Mouse (Mus musculus) layer of hippocampus, adult 11-12 months (tissue): ENCODE results near the gene F2rl1.

ENCODE experiments used
- DNase-seq: peaks from one replicate; pipeline ENCODE4 v3.0.0; 2022; ENCODE audit warnings: low spot score

The F2rl1 gene

GRCm38 (mm10) chr13:95524674-95525491 lies at the start of gene F2rl1:
Gene F2rl1, minus strand, starts transcription at chr13:95525227.
- no peak for DNase-seq

GRCm38 (mm10) chr13:95570877-95571276 lies 45.9 kb upstream of the F2rl1 start:
- DNase-seq: no peak

GRCm38 (mm10) chr13:95569326-95569725 lies 44.3 kb upstream of the F2rl1 start:
- no peak for DNase-seq

GRCm38 (mm10) chr13:95568336-95568735 lies 43.3 kb upstream of the F2rl1 start:
- no peak for DNase-seq

- DNase-seq: no peak
Observed at GRCm38 (mm10) chr13:95566841-95567551, 42.0 kb upstream of the F2rl1 start.

- peak; percentile 76 for DNase-seq
Observed at GRCm38 (mm10) chr13:95563693-95564092, 38.7 kb upstream of the F2rl1 start.

- peak; percentile 42 for DNase-seq
Observed at GRCm38 (mm10) chr13:95563066-95563610, 38.1 kb upstream of the F2rl1 start.

GRCm38 (mm10) chr13:95557326-95557725 lies 32.3 kb upstream of the F2rl1 start:
- DNase-seq: no peak

GRCm38 (mm10) chr13:95553885-95554492 lies 29.0 kb upstream of the F2rl1 start:
- no peak for DNase-seq

GRCm38 (mm10) chr13:95550636-95551370 lies 25.8 kb upstream of the F2rl1 start:
- no peak for DNase-seq

- no peak for DNase-seq
Observed at GRCm38 (mm10) chr13:95549421-95549820, 24.4 kb upstream of the F2rl1 start.

- no peak for DNase-seq
Observed at GRCm38 (mm10) chr13:95548856-95549255, 23.8 kb upstream of the F2rl1 start.

GRCm38 (mm10) chr13:95548291-95548789 lies 23.3 kb upstream of the F2rl1 start:
- no peak for DNase-seq

GRCm38 (mm10) chr13:95547090-95547611 lies 22.1 kb upstream of the F2rl1 start:
- DNase-seq: no peak

GRCm38 (mm10) chr13:95546251-95546650 lies 21.2 kb upstream of the F2rl1 start:
- no peak for DNase-seq

GRCm38 (mm10) chr13:95545729-95546186 lies 20.7 kb upstream of the F2rl1 start:
- no peak for DNase-seq

GRCm38 (mm10) chr13:95538021-95538420 lies 13.0 kb upstream of the F2rl1 start:
- DNase-seq: no peak

GRCm38 (mm10) chr13:95536117-95536493 lies 11.1 kb upstream of the F2rl1 start:
- no peak for DNase-seq

- DNase-seq: no peak
Observed at GRCm38 (mm10) chr13:95535461-95536116, 10.6 kb upstream of the F2rl1 start.

- DNase-seq: no peak
Observed at GRCm38 (mm10) chr13:95535026-95535425, 10.0 kb upstream of the F2rl1 start.

GRCm38 (mm10) chr13:95534131-95534561 lies 9.1 kb upstream of the F2rl1 start:
- no peak for DNase-seq
